Mouse (Mus musculus): Measurements from ENCODE around the gene Glmn. TPM values are rescaled to one million over a fixed set of nuclear protein-coding genes. Genes with fewer than 3 reads are reported as not detected.

Glmn gene
- polyA plus RNA-seq, 1 experiment from 2014 or later, result 29.7 TPM

- ATAC-seq (ENCODE audit: insufficient number of reproducible peaks, low FRiP score, low TSS enrichment, low read depth), result no peak
- peaks cover 49% of the 10 kb centered on the region for H3K36me3 ChIP-seq
Observed at GRCm38 (mm10) chr5:107554336-107554735, 43.4 kb downstream of the Glmn start.

GRCm38 (mm10) chr5:107548444-107548843 is 49.2 kb downstream of the Glmn start:
- H3K4me1 ChIP-seq, result no peaks in the 10 kb centered on the region
- H3K27ac ChIP-seq, result no peak overlapping the region
- no peak for ATAC-seq (ENCODE audit: insufficient number of reproducible peaks, low FRiP score, low TSS enrichment, low read depth)
- 86% methylated on average over 3 of the region's 3 CpGs for WGBS
- H3K36me3 ChIP-seq, result peaks cover 17% of the 10 kb centered on the region
- no peak overlapping the region for H3K9ac ChIP-seq
- no peaks in the 10 kb centered on the region for H3K27me3 ChIP-seq
- H3K4me3 ChIP-seq, result no peak overlapping the region
- no peak overlapping the region for H3K4me2 ChIP-seq
- H3K9me3 ChIP-seq, result no peaks in the 10 kb centered on the region

More at GRCm38 (mm10) chr5:107554336-107554735, 43.4 kb downstream of the Glmn start:
- 56% methylated on average over 5 of the region's 5 CpGs for WGBS
- H3K27ac ChIP-seq, result no peak overlapping the region
- H3K27me3 ChIP-seq, result no peaks in the 10 kb centered on the region
- no peak overlapping the region for H3K4me2 ChIP-seq
- no peaks in the 10 kb centered on the region for H3K9me3 ChIP-seq
- H3K4me3 ChIP-seq, result no peak overlapping the region
- H3K4me1 ChIP-seq, result no peaks in the 10 kb centered on the region
- H3K9ac ChIP-seq, result no peak overlapping the region

GRCm38 (mm10) chr5:107547955-107548354 is 49.7 kb downstream of the Glmn start:
- Histone ChIP-seq H3K36me3 (peaks cover 17% of the 10 kb centered on the region), H3K4me3 (no peak overlapping the region), H3K9me3 (no peaks in the 10 kb centered on the region), H3K4me2 (no peak overlapping the region), H3K9ac (no peak overlapping the region), H3K4me1 (no peaks in the 10 kb centered on the region), H3K27ac (no peak overlapping the region), H3K27me3 (no peaks in the 10 kb centered on the region)
- 86% methylated on average over 3 of the region's 3 CpGs for WGBS
- no peak for ATAC-seq (ENCODE audit: insufficient number of reproducible peaks, low FRiP score, low TSS enrichment, low read depth)

GRCm38 (mm10) chr5:107545927-107546326 is 51.8 kb downstream of the Glmn start:
- Histone ChIP-seq H3K9ac (no peak overlapping the region), H3K27me3 (no peaks in the 10 kb centered on the region), H3K4me3 (no peak overlapping the region), H3K36me3 (peaks cover 6% of the 10 kb centered on the region), H3K9me3 (no peaks in the 10 kb centered on the region), H3K27ac (no peak overlapping the region), H3K4me2 (no peak overlapping the region), H3K4me1 (no peaks in the 10 kb centered on the region)
- ATAC-seq (ENCODE audit: insufficient number of reproducible peaks, low FRiP score, low TSS enrichment, low read depth), result no peak
- WGBS, result 77% methylated on average over 4 of the region's 4 CpGs

GRCm38 (mm10) chr5:107541696-107542095 is 56.0 kb downstream of the Glmn start:
- Histone ChIP-seq H3K4me3 (no peak overlapping the region), H3K9me3 (no peaks in the 10 kb centered on the region), H3K36me3 (no peaks in the 10 kb centered on the region), H3K27ac (no peak overlapping the region), H3K4me1 (no peaks in the 10 kb centered on the region), H3K9ac (no peak overlapping the region), H3K4me2 (no peak overlapping the region), H3K27me3 (no peaks in the 10 kb centered on the region)
- ATAC-seq (ENCODE audit: insufficient number of reproducible peaks, low FRiP score, low TSS enrichment, low read depth), result no peak
- WGBS, result 44% methylated on average over 7 of the region's 7 CpGs

- Histone ChIP-seq H3K27ac (no peak within 1 kb of the TSS), H3K36me3 (no peaks in the 10 kb centered on the region), H3K9me3 (no peaks in the 10 kb centered on the region), H3K4me1 (no peaks in the 10 kb centered on the region), H3K4me2 (no peak within 1 kb of the TSS), H3K27me3 (no peaks in the 10 kb centered on the region), H3K4me3 (no peak within 1 kb of the TSS), H3K9ac (no peak within 1 kb of the TSS)
- no peak for ATAC-seq (ENCODE audit: insufficient number of reproducible peaks, low FRiP score, low TSS enrichment, low read depth)
- WGBS, result 75% methylated on average over 15 of the region's 15 CpGs
Observed at GRCm38 (mm10) chr5:107534581-107534980, 63.1 kb downstream of the Glmn start, which contains the start of gene 1700028K03Rik. 1700028K03Rik (plus strand) TSS chr5:107534709.

GRCm38 (mm10) chr5:107533590-107533989 is 64.1 kb downstream of the Glmn start:
- no peak overlapping the region for H3K4me3 ChIP-seq
- ATAC-seq (ENCODE audit: insufficient number of reproducible peaks, low FRiP score, low TSS enrichment, low read depth), result no peak
- H3K9me3 ChIP-seq, result no peaks in the 10 kb centered on the region
- H3K9ac ChIP-seq, result no peak overlapping the region
- no peaks in the 10 kb centered on the region for H3K4me1 ChIP-seq
- 53% methylated on average over 2 of the region's 2 CpGs for WGBS
- no peaks in the 10 kb centered on the region for H3K36me3 ChIP-seq
- H3K27me3 ChIP-seq, result no peaks in the 10 kb centered on the region
- no peak overlapping the region for H3K4me2 ChIP-seq
- no peak overlapping the region for H3K27ac ChIP-seq

GRCm38 (mm10) chr5:107528856-107529255 is 68.8 kb downstream of the Glmn start:
- no peak overlapping the region for H3K4me2 ChIP-seq
- H3K27ac ChIP-seq, result no peak overlapping the region
- no peak overlapping the region for H3K9ac ChIP-seq
- no peak for ATAC-seq (ENCODE audit: insufficient number of reproducible peaks, low FRiP score, low TSS enrichment, low read depth)
- 89% methylated on average over 3 of the region's 3 CpGs for WGBS
- H3K9me3 ChIP-seq, result no peaks in the 10 kb centered on the region
- H3K4me3 ChIP-seq, result no peak overlapping the region
- no peaks in the 10 kb centered on the region for H3K27me3 ChIP-seq
- H3K4me1 ChIP-seq, result no peaks in the 10 kb centered on the region
- no peaks in the 10 kb centered on the region for H3K36me3 ChIP-seq

- Histone ChIP-seq H3K27ac (no peak overlapping the region), H3K4me2 (no peak overlapping the region), H3K27me3 (no peaks in the 10 kb centered on the region), H3K4me3 (no peak overlapping the region), H3K4me1 (no peaks in the 10 kb centered on the region), H3K9me3 (no peaks in the 10 kb centered on the region), H3K9ac (no peak overlapping the region), H3K36me3 (no peaks in the 10 kb centered on the region)
- WGBS, result 65% methylated on average over 10 of the region's 10 CpGs
- ATAC-seq (ENCODE audit: insufficient number of reproducible peaks, low FRiP score, low TSS enrichment, low read depth), result no peak
Observed at GRCm38 (mm10) chr5:107524281-107524680, 73.4 kb downstream of the Glmn start.

- Histone ChIP-seq H3K9me3 (no peaks in the 10 kb centered on the region), H3K9ac (no peak overlapping the region), H3K27me3 (no peaks in the 10 kb centered on the region), H3K27ac (no peak overlapping the region), H3K4me2 (no peak overlapping the region), H3K36me3 (no peaks in the 10 kb centered on the region), H3K4me1 (no peaks in the 10 kb centered on the region), H3K4me3 (no peak overlapping the region)
- no peak for ATAC-seq (ENCODE audit: insufficient number of reproducible peaks, low FRiP score, low TSS enrichment, low read depth)
- WGBS, result 69% methylated on average over 7 of the region's 7 CpGs
Observed at GRCm38 (mm10) chr5:107521897-107522296, 75.8 kb downstream of the Glmn start.

GRCm38 (mm10) chr5:107521386-107521785 is 76.3 kb downstream of the Glmn start:
- Histone ChIP-seq H3K4me3 (no peak overlapping the region), H3K9ac (no peak overlapping the region), H3K4me1 (no peaks in the 10 kb centered on the region), H3K9me3 (no peaks in the 10 kb centered on the region), H3K4me2 (no peak overlapping the region), H3K27ac (no peak overlapping the region), H3K27me3 (no peaks in the 10 kb centered on the region), H3K36me3 (no peaks in the 10 kb centered on the region)
- no peak for ATAC-seq (ENCODE audit: insufficient number of reproducible peaks, low FRiP score, low TSS enrichment, low read depth)
- WGBS, result 89% methylated on average over 6 of the region's 6 CpGs

GRCm38 (mm10) chr5:107518602-107519001 is 79.1 kb downstream of the Glmn start:
- H3K4me1 ChIP-seq, result no peaks in the 10 kb centered on the region
- no peaks in the 10 kb centered on the region for H3K36me3 ChIP-seq
- no peaks in the 10 kb centered on the region for H3K27me3 ChIP-seq
- no peak for ATAC-seq (ENCODE audit: insufficient number of reproducible peaks, low FRiP score, low TSS enrichment, low read depth)
- H3K27ac ChIP-seq, result no peak overlapping the region
- H3K9me3 ChIP-seq, result no peaks in the 10 kb centered on the region
- H3K4me2 ChIP-seq, result no peak overlapping the region
- no peak overlapping the region for H3K9ac ChIP-seq
- H3K4me3 ChIP-seq, result no peak overlapping the region
- 86% methylated on average over 4 of the region's 4 CpGs for WGBS

- WGBS, result 82% methylated on average over 1 of the region's 1 CpGs
- H3K27me3 ChIP-seq, result no peaks in the 10 kb centered on the region
- H3K9ac ChIP-seq, result no peak overlapping the region
- no peak overlapping the region for H3K4me2 ChIP-seq
- ATAC-seq (ENCODE audit: insufficient number of reproducible peaks, low FRiP score, low TSS enrichment, low read depth), result no peak
- H3K27ac ChIP-seq, result no peak overlapping the region
- no peaks in the 10 kb centered on the region for H3K36me3 ChIP-seq
- H3K9me3 ChIP-seq, result no peaks in the 10 kb centered on the region
- H3K4me3 ChIP-seq, result no peak overlapping the region
- H3K4me1 ChIP-seq, result no peaks in the 10 kb centered on the region
Observed at GRCm38 (mm10) chr5:107516087-107516486, 81.6 kb downstream of the Glmn start.

All from limb, embryonic 15.5 days (tissue).